Mouse (Mus musculus) urinary bladder, postnatal 4 days (tissue): ENCODE measurements around the gene Usp20.

Experiments used
- DNase-seq, 2 experiments: peaks; one replicate each; pipeline ENCODE4 v3.0.0; 2021 to 2022; ENCODE audit warnings: low spot score in 2 of 2

Usp20 gene

GRCm38 (mm10) chr2:31069506-31069905, 87.4 kb downstream of the Usp20 start:
- no peak for DNase-seq
